Mouse (Mus musculus): ENCODE data around the gene Sowaha. TPM values are rescaled to one million over a fixed set of nuclear protein-coding genes. Genes with fewer than 3 reads are reported as not detected.
"Not testable (repeated sequence)": the region's sequence is repeated elsewhere in the genome, so short reads cannot be mapped to it uniquely, and the experiment has no call there.

Sowaha gene
- polyA plus RNA-seq, 1 experiment: not detected

- peaks cover 26% of the 10 kb centered on the region for H3K79me2 ChIP-seq (ENCODE audit: control insufficient read depth, insufficient read depth)
- peaks cover 15% of the 10 kb centered on the region for H3K79me3 ChIP-seq (ENCODE audit: low read depth)
- no peaks in the 10 kb centered on the region for H3K27me3 ChIP-seq (ENCODE audit: control insufficient read depth, insufficient read depth, insufficient read length)
- no peak for TF ChIP-seq MYOD1 (IDR thresholded peaks at IDR 0.05; ENCODE audit: control insufficient read depth, insufficient read length, low read depth)
- no peak for TF ChIP-seq USF1 (IDR thresholded peaks at IDR 0.05; ENCODE audit: low read depth)
- no peak for TF ChIP-seq MYOG (IDR thresholded peaks at IDR 0.05; ENCODE audit: control insufficient read depth, extremely low read depth, insufficient read length)
- no peak for TF ChIP-seq FOSL1 (IDR thresholded peaks at IDR 0.05; ENCODE audit: insufficient read depth, low read length, poor library complexity, severe bottlenecking)
- no peak for TF ChIP-seq CTCF (IDR thresholded peaks at IDR 0.05; ENCODE audit: control insufficient read depth, insufficient read depth, insufficient read length)
- TF ChIP-seq CEBPB (IDR thresholded peaks at IDR 0.05; ENCODE audit: low read depth): no peak
- TF ChIP-seq MAX (IDR thresholded peaks at IDR 0.05): no peak
- no peak overlapping the region for H3ac ChIP-seq (ENCODE audit: control insufficient read depth, insufficient read length, low read depth)
- peaks cover 24% of the 10 kb centered on the region for H3K36me3 ChIP-seq (ENCODE audit: control insufficient read depth, insufficient read depth)
- H3K4me3 ChIP-seq (ENCODE audit: insufficient read depth, poor library complexity, severe bottlenecking): peak overlapping the region; percentile 92
Observed at GRCm38 (mm10) chr11:53429182-53429581, 50.9 kb downstream of the Sowaha start.

GRCm38 (mm10) chr11:53428716-53429057, 51.4 kb downstream of the Sowaha start:
- TF ChIP-seq CTCF (IDR thresholded peaks at IDR 0.05; ENCODE audit: control insufficient read depth, insufficient read depth, insufficient read length) (no peak), MAX (IDR thresholded peaks at IDR 0.05) (no peak), MYOD1 (IDR thresholded peaks at IDR 0.05; ENCODE audit: control insufficient read depth, insufficient read length, low read depth) (no peak), CEBPB (IDR thresholded peaks at IDR 0.05; ENCODE audit: low read depth) (no peak), FOSL1 (IDR thresholded peaks at IDR 0.05; ENCODE audit: insufficient read depth, low read length, poor library complexity, severe bottlenecking) (no peak), MYOG (IDR thresholded peaks at IDR 0.05; ENCODE audit: control insufficient read depth, extremely low read depth, insufficient read length) (no peak), USF1 (IDR thresholded peaks at IDR 0.05; ENCODE audit: low read depth) (no peak)
- H3K79me3 ChIP-seq (ENCODE audit: low read depth): peaks cover 15% of the 10 kb centered on the region

GRCm38 (mm10) chr11:53427993-53428715, 51.9 kb downstream of the Sowaha start:
- peaks cover 26% of the 10 kb centered on the region for H3K79me2 ChIP-seq (ENCODE audit: control insufficient read depth, insufficient read depth)
- H3K4me3 ChIP-seq (ENCODE audit: insufficient read depth, poor library complexity, severe bottlenecking): no peak overlapping the region
- H3K79me3 ChIP-seq (ENCODE audit: low read depth): peaks cover 15% of the 10 kb centered on the region
- H3K27me3 ChIP-seq (ENCODE audit: control insufficient read depth, insufficient read depth, insufficient read length): no peaks in the 10 kb centered on the region
- H3K36me3 ChIP-seq (ENCODE audit: control insufficient read depth, insufficient read depth): peaks cover 24% of the 10 kb centered on the region
- no peak overlapping the region for H3ac ChIP-seq (ENCODE audit: control insufficient read depth, insufficient read length, low read depth)
- no peak for TF ChIP-seq USF1 (IDR thresholded peaks at IDR 0.05; ENCODE audit: low read depth)
- TF ChIP-seq FOSL1 (IDR thresholded peaks at IDR 0.05; ENCODE audit: insufficient read depth, low read length, poor library complexity, severe bottlenecking): no peak
- no peak for TF ChIP-seq CTCF (IDR thresholded peaks at IDR 0.05; ENCODE audit: control insufficient read depth, insufficient read depth, insufficient read length)
- no peak for TF ChIP-seq CEBPB (IDR thresholded peaks at IDR 0.05; ENCODE audit: low read depth)
- no peak for TF ChIP-seq MAX (IDR thresholded peaks at IDR 0.05)
- TF ChIP-seq MYOD1 (IDR thresholded peaks at IDR 0.05; ENCODE audit: control insufficient read depth, insufficient read length, low read depth): no peak
- no peak for TF ChIP-seq MYOG (IDR thresholded peaks at IDR 0.05; ENCODE audit: control insufficient read depth, extremely low read depth, insufficient read length)

More at GRCm38 (mm10) chr11:53428716-53429057, 51.4 kb downstream of the Sowaha start:
- Histone ChIP-seq H3K27me3 (ENCODE audit: control insufficient read depth, insufficient read depth, insufficient read length) (no peaks in the 10 kb centered on the region), H3K36me3 (ENCODE audit: control insufficient read depth, insufficient read depth) (peaks cover 24% of the 10 kb centered on the region), H3K4me3 (ENCODE audit: insufficient read depth, poor library complexity, severe bottlenecking) (no peak overlapping the region), H3K79me2 (ENCODE audit: control insufficient read depth, insufficient read depth) (peaks cover 26% of the 10 kb centered on the region), H3ac (ENCODE audit: control insufficient read depth, insufficient read length, low read depth) (no peak overlapping the region)

- Histone ChIP-seq H3K79me2 (ENCODE audit: control insufficient read depth, insufficient read depth) (peaks cover 26% of the 10 kb centered on the region), H3K79me3 (ENCODE audit: low read depth) (peaks cover 15% of the 10 kb centered on the region), H3K36me3 (ENCODE audit: control insufficient read depth, insufficient read depth) (peaks cover 24% of the 10 kb centered on the region)
- not testable (repeated sequence) for H3ac ChIP-seq (ENCODE audit: control insufficient read depth, insufficient read length, low read depth); H3K4me3 ChIP-seq (ENCODE audit: insufficient read depth, poor library complexity, severe bottlenecking); H3K27me3 ChIP-seq (ENCODE audit: control insufficient read depth, insufficient read depth, insufficient read length)
Observed at GRCm38 (mm10) chr11:53426914-53427313, 53.2 kb downstream of the Sowaha start.

Other genes with a start within 250 kb of the Sowaha start
- 112 TPM for gene Hspa4, start 179.8 kb downstream of the Sowaha start, polyA plus RNA-seq (2012; fragmentation: generic; extraction: Trizol)
- 8.2 TPM for gene Zcchc10, start 155.6 kb downstream of the Sowaha start, polyA plus RNA-seq (2012; fragmentation: generic; extraction: Trizol)
- gene Aff4, start 129.4 kb downstream of the Sowaha start, polyA plus RNA-seq (2012; fragmentation: generic; extraction: Trizol): 12.1 TPM
- not detected for gene Leap2, start 57.1 kb downstream of the Sowaha start, polyA plus RNA-seq (2012; fragmentation: generic; extraction: Trizol)
- 664 TPM for gene Uqcrq, start 49.4 kb downstream of the Sowaha start, polyA plus RNA-seq (2012; fragmentation: generic; extraction: Trizol)
- gene Gdf9, start 49.3 kb downstream of the Sowaha start, polyA plus RNA-seq (2012; fragmentation: generic; extraction: Trizol): 0.70 TPM
- gene Gm10447, start 23.2 kb downstream of the Sowaha start, polyA plus RNA-seq (2012; fragmentation: generic; extraction: Trizol): not detected
- gene Shroom1, start 23.1 kb downstream of the Sowaha start, polyA plus RNA-seq (2012; fragmentation: generic; extraction: Trizol): 0.82 TPM
- gene Gm9837, start 9.8 kb downstream of the Sowaha start, polyA plus RNA-seq (2012; fragmentation: generic; extraction: Trizol): not detected
- not detected for gene Gm9945, start 108 bp downstream of the Sowaha start, polyA plus RNA-seq (2012; fragmentation: generic; extraction: Trizol)
- 32.7 TPM for gene Sept8, start 39.0 kb upstream of the Sowaha start, polyA plus RNA-seq (2012; fragmentation: generic; extraction: Trizol)
- 7.9 TPM for gene Kif3a, start 87.1 kb upstream of the Sowaha start, polyA plus RNA-seq (2012; fragmentation: generic; extraction: Trizol)
- not detected for gene Il4, start 138.4 kb upstream of the Sowaha start, polyA plus RNA-seq (2012; fragmentation: generic; extraction: Trizol)
- gene Il13, start 154.4 kb upstream of the Sowaha start, polyA plus RNA-seq (2012; fragmentation: generic; extraction: Trizol): not detected
- 7.9 TPM for gene Rad50, start 227.0 kb upstream of the Sowaha start, polyA plus RNA-seq (2012; fragmentation: generic; extraction: Trizol)
- gene Il5, start 240.5 kb upstream of the Sowaha start, polyA plus RNA-seq (2012; fragmentation: generic; extraction: Trizol): not detected

Data from C2C12 (cell line).